Mouse (Mus musculus) naive thymus-derived CD4-positive, alpha-beta T cell, adult 2 months (primary cell): ENCODE measurements around the gene Ubr1.
"Not testable (repeated sequence)": the region's sequence is repeated elsewhere in the genome, so short reads cannot be mapped to it uniquely, and the experiment has no call there.

ENCODE experiments used
- DNase-seq: peaks from one replicate; pipeline ENCODE4 v3.0.0-alpha.2; 2011; ENCODE audit warnings: low read depth

Ubr1 gene

DNA sequence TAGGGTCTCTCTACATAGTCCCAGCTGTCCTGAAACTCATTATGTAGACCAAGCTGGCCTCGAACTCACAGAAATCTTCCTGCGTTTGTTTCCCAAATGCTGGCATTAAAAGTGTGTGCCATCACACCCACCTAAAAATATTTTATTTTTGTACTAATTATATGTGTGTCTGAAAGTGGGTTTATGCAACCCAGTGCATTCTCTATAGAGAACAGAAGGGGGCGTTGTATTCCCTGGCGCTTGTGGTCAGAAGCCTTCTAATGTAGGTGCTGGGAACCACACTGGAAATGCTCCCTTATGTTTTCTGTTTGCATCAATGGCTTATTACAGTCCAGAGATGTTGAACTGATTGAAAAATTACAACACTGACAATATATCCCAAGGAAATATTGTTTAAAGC is 5.8 kb upstream of the Ubr1 start:
- peak; percentile 57 for DNase-seq

DNA sequence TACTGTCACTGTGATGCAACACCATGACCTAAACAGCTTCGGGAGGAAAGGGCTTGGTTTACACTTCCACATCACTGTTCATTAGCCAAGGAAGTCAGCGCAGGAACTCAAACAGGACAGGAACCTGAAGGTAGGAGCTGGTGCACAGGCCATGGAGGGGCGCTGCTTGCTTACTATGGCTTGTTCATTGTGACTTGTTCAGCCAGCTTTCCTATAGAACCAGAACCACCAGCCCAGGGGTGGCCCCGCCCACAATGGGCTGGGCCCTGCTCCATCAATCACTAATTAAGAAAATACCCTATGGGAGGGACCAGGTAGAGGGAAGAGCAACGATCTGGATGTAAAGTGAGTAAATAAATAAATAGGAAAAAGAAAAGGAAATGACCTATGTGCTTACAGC is 2.4 kb upstream of the Ubr1 start:
- DNase-seq: no peak

GRCm38 (mm10) chr2:120972257-120972656 is 1.7 kb upstream of the Ubr1 start:
- DNase-seq: not testable (repeated sequence)

DNA sequence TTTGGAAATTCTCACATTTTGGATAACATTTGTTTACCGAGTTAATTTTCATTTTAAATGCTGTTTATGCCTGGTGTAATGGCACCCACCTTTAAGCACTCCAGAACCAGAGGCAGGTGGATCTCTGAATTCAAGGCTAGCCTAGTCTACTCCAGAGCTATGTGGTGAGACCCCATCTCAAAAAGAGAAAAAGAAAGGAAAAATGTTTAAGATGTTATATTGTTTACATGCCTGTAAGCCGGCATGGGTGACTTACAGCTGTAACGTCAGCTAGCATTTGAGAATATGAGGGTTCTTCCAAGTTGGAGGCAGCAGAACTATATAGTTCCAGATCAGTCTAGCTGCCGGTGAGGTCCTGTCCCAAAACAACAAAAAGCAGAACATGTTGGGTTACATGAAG is 1.3 kb upstream of the Ubr1 start:
- DNase-seq: no peak

DNA sequence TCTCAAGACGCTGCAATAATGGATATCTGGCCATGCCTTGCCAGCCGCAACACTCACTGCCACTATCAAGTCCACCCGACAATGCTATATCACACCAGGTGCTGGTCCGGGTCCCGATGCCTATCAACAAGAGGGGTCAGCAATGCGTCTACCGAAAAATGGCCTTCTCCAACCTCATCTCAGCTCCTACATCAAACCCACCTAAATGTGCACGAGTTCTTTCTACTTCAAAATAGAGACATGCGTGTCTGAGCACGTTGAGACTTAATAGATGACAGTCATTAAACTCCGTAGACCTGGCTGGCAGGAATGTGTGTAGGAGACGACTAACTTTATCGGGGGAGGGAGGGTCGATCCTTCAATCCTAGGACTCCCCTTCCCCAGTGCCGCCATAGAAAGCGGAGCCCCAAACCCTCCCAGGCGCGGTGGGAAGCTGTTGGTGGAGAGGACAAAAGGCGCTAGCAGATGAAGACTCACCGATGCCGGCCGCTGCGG is 423 bp downstream of the Ubr1 start:
- no peak for DNase-seq

GRCm38 (mm10) chr2:120965486-120965885 is 5.0 kb downstream of the Ubr1 start:
- DNase-seq: no peak

DNA sequence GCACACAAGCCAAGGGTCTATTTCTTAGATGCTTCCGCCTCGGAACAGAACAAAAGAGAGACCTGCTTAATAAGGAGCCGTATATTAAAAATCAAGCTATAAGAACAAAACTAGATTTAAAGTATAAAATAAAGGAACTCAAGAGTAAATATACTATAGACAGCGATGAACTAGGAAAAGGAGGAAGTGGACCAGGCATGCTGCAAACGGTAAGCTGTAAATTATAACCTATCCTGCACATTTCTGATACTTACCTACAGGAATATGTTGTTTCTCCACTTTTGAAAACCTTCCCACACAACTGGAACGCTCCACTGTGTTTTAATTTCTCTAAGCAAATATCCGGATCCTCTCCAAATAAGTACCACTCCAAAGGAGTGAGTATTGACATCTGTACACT is 7.4 kb downstream of the Ubr1 start:
- no peak for DNase-seq

- no peak for DNase-seq
Measured at GRCm38 (mm10) chr2:120960261-120960660, 10.3 kb downstream of the Ubr1 start.

GRCm38 (mm10) chr2:120959827-120960226 is 10.7 kb downstream of the Ubr1 start:
- no peak for DNase-seq

DNA sequence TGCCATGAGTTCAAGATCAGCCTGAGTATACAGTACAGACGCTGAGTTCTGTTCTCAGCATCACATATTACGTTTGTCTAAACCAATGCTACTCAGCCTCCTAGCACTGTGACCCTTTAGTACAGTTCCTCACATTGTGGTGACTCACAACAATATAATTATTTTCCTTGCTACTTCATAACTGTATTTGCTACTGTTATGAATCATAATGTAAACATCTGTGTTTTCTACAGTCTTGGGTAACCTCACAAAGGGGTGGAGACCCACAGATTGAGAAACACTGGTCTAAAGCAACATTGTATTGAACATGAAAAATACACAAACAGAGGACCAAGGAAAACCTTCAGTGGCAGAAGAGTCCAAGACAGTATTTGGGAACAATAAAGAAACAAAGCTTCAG is 11.2 kb downstream of the Ubr1 start:
- no peak for DNase-seq

GRCm38 (mm10) chr2:120952176-120952938 is 18.2 kb downstream of the Ubr1 start:
- DNase-seq: no peak

DNA sequence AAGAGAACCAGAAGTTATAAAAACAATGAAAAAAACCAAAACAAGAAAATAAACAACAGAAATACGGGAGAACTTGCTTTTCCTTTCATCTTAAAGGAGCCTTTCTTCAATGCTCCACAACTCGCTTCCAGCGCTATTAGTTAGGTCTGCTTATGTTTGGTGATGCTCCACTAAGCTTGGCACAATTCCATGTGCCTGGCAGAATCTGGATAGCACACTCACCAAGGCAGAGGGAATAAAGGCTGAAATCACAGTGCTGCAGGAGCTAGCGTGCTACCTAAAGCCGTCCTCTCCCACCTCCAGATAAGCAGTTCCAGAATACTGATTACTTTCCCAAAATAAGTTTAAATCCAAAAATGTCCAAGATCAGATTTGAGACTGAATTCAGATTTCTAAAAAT is 19.3 kb downstream of the Ubr1 start:
- DNase-seq: no peak

- no peak for DNase-seq
Measured at GRCm38 (mm10) chr2:120933038-120933437, 37.5 kb downstream of the Ubr1 start.

GRCm38 (mm10) chr2:120909556-120909955 is 61.0 kb downstream of the Ubr1 start:
- no peak for DNase-seq

GRCm38 (mm10) chr2:120896361-120896760 is 74.2 kb downstream of the Ubr1 start:
- no peak for DNase-seq

DNA sequence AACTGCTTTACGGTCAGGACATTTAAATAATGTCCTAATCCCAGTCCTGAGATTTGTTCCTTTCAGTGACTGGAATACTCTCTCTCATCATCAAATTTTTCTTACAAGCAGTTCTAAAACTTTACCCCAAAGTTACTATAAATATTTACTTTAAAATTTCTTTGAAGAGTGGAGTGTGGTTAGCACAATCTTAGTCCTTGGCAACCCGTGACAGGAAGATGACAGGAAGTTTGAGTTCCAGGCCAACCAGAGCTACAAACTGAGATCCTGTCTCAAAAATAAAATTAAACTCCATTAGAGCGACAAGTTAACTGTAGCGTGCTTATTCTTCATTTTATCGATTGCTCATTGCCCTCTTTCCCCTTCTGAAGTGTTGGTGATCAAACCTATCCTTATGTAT is 82.9 kb downstream of the Ubr1 start:
- peak; percentile 49 for DNase-seq

GRCm38 (mm10) chr2:120873192-120873591 is 97.3 kb downstream of the Ubr1 start:
- no peak for DNase-seq

DNA sequence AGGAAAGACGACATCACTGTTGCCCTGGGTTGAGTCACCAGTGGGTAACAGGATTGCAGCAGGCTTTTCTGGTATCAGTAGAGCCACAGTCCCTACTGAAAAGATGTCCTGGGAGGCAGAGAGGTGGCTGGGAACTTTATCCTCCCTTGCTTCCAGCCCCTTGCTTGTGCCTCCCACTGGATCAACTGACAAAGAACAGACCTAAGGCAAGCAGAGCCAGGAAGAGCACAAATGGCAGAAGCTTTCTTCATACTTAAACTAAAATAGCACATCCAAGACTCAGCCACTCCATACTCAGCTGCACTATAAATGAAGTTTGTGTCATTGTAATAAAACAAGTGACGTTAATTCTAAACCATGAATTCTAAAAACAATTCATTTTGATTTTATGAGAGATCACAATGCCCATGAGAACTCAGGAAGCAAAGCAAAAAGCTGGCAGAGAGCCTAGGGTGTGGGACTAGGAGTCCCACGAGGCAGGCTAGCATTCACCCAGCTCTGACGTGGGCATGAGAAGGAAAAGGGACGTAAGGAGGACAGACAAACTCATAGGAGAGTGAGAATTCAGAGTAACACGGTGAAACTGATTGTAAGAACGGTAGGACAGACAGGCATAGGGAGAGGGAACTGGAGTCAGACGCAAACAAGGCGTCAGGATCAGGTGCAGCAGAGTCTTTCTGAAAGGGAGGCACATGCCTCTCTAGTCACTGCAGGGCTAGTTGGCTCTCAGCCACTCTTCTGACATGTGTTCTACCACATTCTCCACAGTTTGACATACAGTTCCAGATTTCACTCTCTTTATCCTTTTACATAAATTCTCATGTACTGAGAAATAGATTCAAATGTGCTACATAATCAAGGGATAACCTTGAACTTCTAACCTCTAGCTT is 98.8 kb downstream of the Ubr1 start:
- DNase-seq: no peak

DNA sequence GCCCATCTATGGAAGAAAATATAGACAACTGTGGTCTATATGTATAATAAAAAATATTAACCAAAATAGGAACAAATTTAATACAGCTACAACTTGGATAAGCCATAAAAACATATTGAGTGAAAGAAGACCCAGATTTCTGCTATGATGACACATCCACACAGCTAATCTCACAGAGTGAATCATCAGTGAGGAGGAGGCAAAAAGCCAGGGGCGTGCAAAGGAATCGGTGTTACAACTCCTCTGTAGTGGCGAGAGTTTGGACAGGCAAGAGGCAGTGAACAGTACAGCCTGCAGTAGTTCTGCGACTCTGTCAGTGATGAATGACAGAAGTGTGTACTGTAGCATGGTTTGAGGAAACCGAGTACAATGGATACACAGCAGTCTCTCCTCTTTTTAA is 103.2 kb downstream of the Ubr1 start:
- DNase-seq: no peak

GRCm38 (mm10) chr2:120866561-120866960 is 104.0 kb downstream of the Ubr1 start:
- DNase-seq: peak; percentile 62

DNA sequence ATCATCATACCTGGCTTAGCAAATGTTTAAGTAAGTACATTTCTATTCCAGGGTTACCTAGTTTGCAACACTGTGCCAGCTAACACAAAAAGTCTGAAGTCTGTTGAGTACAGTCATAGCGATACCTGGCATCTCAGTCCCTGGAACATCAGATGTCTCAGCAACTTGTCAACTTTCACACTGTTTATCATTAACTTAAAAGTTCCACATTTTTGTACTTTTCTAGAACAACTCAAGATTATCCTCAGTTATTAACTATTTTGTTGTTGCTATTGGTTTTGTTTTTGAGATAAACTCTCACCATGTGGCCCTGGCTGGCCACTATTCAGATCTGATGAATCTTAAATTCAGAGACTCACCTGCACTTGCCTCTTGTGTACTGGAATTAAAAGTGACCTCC is 107.1 kb downstream of the Ubr1 start:
- no peak for DNase-seq

DNA sequence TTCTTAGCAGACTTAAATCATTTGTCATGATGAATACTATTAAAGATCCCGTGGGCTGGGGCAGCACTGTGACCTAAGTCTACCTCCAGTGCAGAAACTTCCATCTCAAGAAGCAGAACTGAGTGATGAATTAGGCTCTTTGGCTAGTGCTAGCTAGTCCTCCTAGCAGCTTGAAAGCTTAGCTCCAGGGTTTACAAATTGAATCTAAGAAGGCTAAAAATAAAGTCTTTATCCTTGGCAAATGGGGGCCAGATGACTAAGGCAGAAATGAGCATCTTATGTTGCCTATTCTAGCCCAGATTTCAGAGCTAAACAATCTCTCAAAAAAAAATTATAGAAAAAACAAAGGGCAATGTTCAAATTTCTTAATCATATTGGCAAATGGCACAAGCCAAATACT is 109.8 kb downstream of the Ubr1 start:
- no peak for DNase-seq

DNA sequence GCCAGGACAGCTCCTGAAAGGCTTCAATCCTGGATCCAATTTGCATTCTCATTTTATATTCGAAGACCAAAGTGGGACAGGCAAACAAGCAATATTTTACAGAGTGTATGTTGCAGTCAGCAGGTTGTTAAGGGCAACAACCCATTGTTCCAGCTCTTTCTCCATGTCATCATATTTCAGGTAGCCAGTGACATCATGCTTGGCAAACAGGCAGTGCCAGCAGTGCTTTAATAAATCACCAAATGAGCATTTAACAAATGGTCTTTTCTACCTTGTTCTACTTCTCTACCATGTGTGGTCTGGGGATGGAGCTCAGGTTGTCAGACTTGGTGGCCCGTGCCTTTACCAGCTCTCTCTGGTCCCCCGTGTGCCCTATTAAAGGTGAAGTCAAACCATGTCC is 112.4 kb downstream of the Ubr1 start:
- DNase-seq: no peak
